Mouse (Mus musculus) CD4-positive, CD25-positive, alpha-beta regulatory T cell, adult 2 months (primary cell): ENCODE results near the gene Slc7a1.
A peak's percentile ranks its signal among the peaks of the same experiment; 100 is the strongest.

ENCODE experiments used
- DNase-seq: peaks from one replicate; pipeline ENCODE4 v3.0.0-alpha.2; 2012; ENCODE audit warnings: low read depth, low spot score

Slc7a1 gene

GRCm38 (mm10) chr5:148392831-148393230 is 6.9 kb downstream of the Slc7a1 start:
- no peak for DNase-seq

GRCm38 (mm10) chr5:148389007-148389970 is 10.4 kb downstream of the Slc7a1 start:
- DNase-seq = no peak

- DNase-seq = peak; percentile 49
Observed at GRCm38 (mm10) chr5:148388251-148389006, 11.3 kb downstream of the Slc7a1 start.

GRCm38 (mm10) chr5:148387820-148388219 is 11.9 kb downstream of the Slc7a1 start:
- DNase-seq = peak; percentile 68

GRCm38 (mm10) chr5:148386471-148386870 is 13.2 kb downstream of the Slc7a1 start:
- DNase-seq = peak; percentile 59

- no peak for DNase-seq
Observed at GRCm38 (mm10) chr5:148384501-148385055, 15.1 kb downstream of the Slc7a1 start.

- DNase-seq = no peak
Observed at GRCm38 (mm10) chr5:148383841-148384500, 15.7 kb downstream of the Slc7a1 start.

GRCm38 (mm10) chr5:148381083-148381482 is 18.6 kb downstream of the Slc7a1 start:
- DNase-seq = no peak

- no peak for DNase-seq
Observed at GRCm38 (mm10) chr5:148380246-148380504, 19.5 kb downstream of the Slc7a1 start.

GRCm38 (mm10) chr5:148379455-148380245 is 20.1 kb downstream of the Slc7a1 start:
- DNase-seq = peak; percentile 65

- DNase-seq = no peak
Observed at GRCm38 (mm10) chr5:148378707-148379106, 21.0 kb downstream of the Slc7a1 start.

GRCm38 (mm10) chr5:148378232-148378508 is 21.5 kb downstream of the Slc7a1 start:
- DNase-seq = no peak

GRCm38 (mm10) chr5:148377439-148378231 is 22.1 kb downstream of the Slc7a1 start:
- peak; percentile 47 for DNase-seq

GRCm38 (mm10) chr5:148376358-148376757 is 23.3 kb downstream of the Slc7a1 start:
- DNase-seq = peak; percentile 21

- DNase-seq = peak; percentile 31
Observed at GRCm38 (mm10) chr5:148375480-148375879, 24.2 kb downstream of the Slc7a1 start.

- DNase-seq = peak; percentile 50
Observed at GRCm38 (mm10) chr5:148373092-148373685, 26.5 kb downstream of the Slc7a1 start.

GRCm38 (mm10) chr5:148372005-148372917 is 27.4 kb downstream of the Slc7a1 start:
- DNase-seq = peak; percentile 34

GRCm38 (mm10) chr5:148371375-148371774 is 28.3 kb downstream of the Slc7a1 start:
- DNase-seq = no peak

GRCm38 (mm10) chr5:148370624-148371023 is 29.1 kb downstream of the Slc7a1 start:
- peak; percentile 73 for DNase-seq
